Mouse (Mus musculus) erythroid progenitor cell, adult 5-6 weeks (primary cell): ENCODE measurements around the gene Olfr780. TPM values are rescaled to one million over a fixed set of nuclear protein-coding genes. Genes with fewer than 3 reads are reported as not detected.
"Not testable (repeated sequence)": the region's sequence is repeated elsewhere in the genome, so short reads cannot be mapped to it uniquely, and the experiment has no call there.

Experiments
- ATAC-seq: replicated peaks from 2 replicates; pipeline ENCODE4 v1.8.0; 2016; ENCODE audit warnings: moderate number of reproducible peaks, mild to moderate bottlenecking, moderate TSS enrichment, inconsistent platforms; ENCODE audit not compliant: poor library complexity, low FRiP score, severe bottlenecking
- total RNA-seq, 2 experiments: library from RNA; stranded (forward) in 1 of 2; stranded (reverse) in 1 of 2; fragments of 150-400 nt in 1 of 2; fragments of 186-747, 209-891 nt in 1 of 2; gene quantifications; 2 replicates each; pipeline versions ENCODE4 v1.2.3 to v1.2.4; 2015 to 2017; ENCODE audit warnings: low replicate concordance in 2 of 2

Gene Olfr780
- total RNA-seq (2015; ENCODE audit: low replicate concordance) (not detected in 2 replicates), total RNA-seq (2017; ENCODE audit: low replicate concordance) (not detected in 2 replicates)

DNA sequence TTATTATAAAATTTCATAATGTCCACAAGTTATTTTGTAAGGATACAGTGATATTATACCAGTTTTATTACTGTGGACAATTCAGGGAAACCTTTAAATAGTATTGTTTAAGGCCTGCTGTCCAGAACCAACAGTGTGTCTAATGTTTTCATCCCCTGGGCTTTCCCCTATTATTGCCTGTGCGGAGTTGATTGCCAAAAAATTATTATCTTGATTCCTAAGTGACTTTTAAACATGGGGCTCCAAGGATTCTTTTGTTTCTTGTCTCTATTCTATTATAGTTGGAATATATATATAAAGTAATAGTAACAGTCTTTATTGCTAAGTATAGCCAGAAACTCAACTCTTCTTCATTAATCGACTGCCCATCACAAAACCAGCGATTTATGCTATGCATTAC is at the start of gene Olfr780:
Olfr780 (plus strand) TSS at position 301 of the 400 bp plus-strand sequence.
- no peak for ATAC-seq

GRCm38 (mm10) chr10:129271081-129271535 is 46.8 kb upstream of the Olfr780 start, which contains the start of gene Olfr777:
Gene Olfr777 (minus strand): TSS chr10:129271485.
- no peak for ATAC-seq

- ATAC-seq = not testable (repeated sequence)
These were observed 4.9 kb upstream of the Olfr780 start for GRCm38 (mm10) chr10:129312973-129313372.

GRCm38 (mm10) chr10:129313521-129313920 is 4.4 kb upstream of the Olfr780 start:
- ATAC-seq = not testable (repeated sequence)

DNA sequence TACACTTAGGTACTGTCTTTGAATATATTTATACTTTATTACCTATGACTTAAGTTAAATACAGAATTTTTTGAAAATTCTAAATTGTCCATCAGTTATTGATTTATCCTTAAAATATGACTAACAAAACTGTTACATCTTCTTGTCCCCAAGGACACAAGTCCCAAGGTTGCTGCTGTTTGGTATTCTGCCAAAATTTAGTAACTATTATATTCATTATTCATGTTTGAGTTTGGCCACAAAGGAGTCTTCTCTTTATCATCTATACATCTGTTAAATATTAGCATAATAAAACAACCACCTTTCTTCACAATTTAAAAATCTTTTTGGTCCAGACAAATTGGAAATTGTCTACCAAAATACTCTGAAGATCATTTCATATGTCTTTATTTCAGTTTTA is 10.6 kb downstream of the Olfr780 start, which contains the start of gene Olfr781:
Olfr781 (plus strand) TSS at position 301 of the 400 bp plus-strand sequence.
- ATAC-seq = no peak

DNA sequence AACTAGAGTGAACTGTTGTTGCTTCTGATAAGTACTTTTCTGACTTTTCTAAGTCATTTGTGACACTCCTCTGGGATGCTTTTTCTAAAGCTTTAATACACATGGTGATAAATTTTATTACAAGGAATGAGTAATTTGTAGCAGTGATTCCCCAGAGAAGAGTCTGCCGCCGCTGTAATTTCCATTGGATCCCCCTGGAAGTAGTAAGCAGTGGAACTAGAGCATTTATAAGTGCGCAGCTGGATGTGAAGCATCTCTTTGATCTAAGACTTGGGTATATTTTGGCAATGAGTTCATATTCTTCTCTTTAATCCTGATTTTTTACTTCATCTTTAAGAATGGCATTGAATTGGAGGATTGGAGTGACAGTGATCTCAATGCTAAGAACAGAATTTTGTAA is 30.6 kb downstream of the Olfr780 start, which contains the start of gene Olfr782:
Olfr782 (plus strand) TSS at position 301 of the 400 bp plus-strand sequence.
- no peak for ATAC-seq

DNA sequence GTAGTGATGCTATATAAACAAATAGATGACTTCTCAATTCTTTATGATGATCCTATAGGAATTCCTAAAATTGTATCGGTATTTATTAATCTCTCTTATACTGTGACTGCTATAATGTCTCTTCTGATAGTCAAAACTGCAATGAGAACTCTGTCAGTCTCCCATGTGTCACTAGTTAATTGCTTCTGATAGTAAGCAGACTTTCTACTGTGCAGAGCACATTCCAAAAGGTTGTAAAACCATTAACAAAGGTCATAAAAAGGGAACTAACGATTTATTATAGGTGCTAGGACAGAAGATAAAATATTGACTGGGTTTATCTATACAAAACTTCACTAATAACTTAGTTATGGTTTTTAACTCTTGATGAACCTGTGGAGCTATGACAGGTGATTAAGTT is 34.6 kb downstream of the Olfr780 start:
- not testable (repeated sequence) for ATAC-seq

DNA sequence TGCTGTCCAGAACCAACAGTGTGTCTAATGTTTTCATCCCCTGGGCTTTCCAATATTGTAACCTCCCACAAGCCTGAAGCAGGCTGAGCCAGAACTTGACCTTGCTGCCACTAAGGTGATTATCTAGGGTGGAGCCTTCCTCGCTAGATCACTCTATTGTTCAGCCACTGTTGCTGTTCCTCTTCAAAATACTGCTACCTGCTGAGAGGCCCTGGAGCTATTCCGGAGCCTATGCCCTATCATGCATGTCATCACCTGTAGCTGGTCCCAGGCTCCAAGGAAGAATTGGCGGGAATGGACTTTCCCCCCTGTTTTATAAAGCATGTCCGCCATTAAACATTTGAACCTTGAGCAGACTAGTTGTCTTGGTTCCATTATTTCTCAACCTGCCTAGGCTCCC is 38.6 kb downstream of the Olfr780 start:
- not testable (repeated sequence) for ATAC-seq

DNA sequence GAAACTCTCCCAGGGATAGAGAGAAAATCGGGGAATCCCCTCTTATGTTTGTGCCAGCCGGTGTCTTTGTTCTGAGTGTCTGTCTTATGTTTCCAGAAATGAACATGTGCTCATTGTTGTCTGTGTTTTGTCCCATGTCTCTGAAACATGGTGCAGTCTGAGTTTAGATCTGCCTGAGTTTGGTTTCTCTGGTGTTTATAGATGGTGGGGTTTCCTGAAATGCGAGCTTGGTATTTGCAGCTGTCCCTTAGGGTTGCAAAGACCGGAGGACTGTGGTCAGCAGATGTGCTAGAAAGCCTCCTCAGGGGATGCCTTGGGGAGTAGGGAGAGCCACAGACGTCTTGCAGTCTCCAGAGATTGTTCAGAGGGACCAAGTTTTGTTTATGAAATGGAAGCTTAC is 39.4 kb downstream of the Olfr780 start:
- ATAC-seq = no peak

Other genes starting within 250 kb of the Olfr780 start
- not detected in 2 replicates for gene Olfr766-ps1, start 249.1 kb upstream of the Olfr780 start, total RNA-seq (2015; ENCODE audit: low replicate concordance)
- gene Olfr766-ps1, start 249.1 kb upstream of the Olfr780 start, total RNA-seq (2017; ENCODE audit: low replicate concordance) = not detected in 2 replicates
- not detected in 2 replicates for gene Olfr767, start 235.2 kb upstream of the Olfr780 start, total RNA-seq (2015; ENCODE audit: low replicate concordance)
- not detected in 2 replicates for gene Olfr767, start 235.2 kb upstream of the Olfr780 start, total RNA-seq (2017; ENCODE audit: low replicate concordance)
- not detected in 2 replicates for gene Olfr768, start 218.7 kb upstream of the Olfr780 start, total RNA-seq (2015; ENCODE audit: low replicate concordance)
- not detected in 2 replicates for gene Olfr768, start 218.7 kb upstream of the Olfr780 start, total RNA-seq (2017; ENCODE audit: low replicate concordance)
- not detected in 2 replicates for gene Olfr769, start 200.3 kb upstream of the Olfr780 start, total RNA-seq (2015; ENCODE audit: low replicate concordance)
- not detected in 2 replicates for gene Olfr769, start 200.3 kb upstream of the Olfr780 start, total RNA-seq (2017; ENCODE audit: low replicate concordance)
- not detected in 2 replicates for gene Olfr770, start 179.1 kb upstream of the Olfr780 start, total RNA-seq (2015; ENCODE audit: low replicate concordance)
- not detected in 2 replicates for gene Olfr770, start 179.1 kb upstream of the Olfr780 start, total RNA-seq (2017; ENCODE audit: low replicate concordance)
- not detected in 2 replicates for gene Olfr771, start 153.4 kb upstream of the Olfr780 start, total RNA-seq (2015; ENCODE audit: low replicate concordance)
- not detected in 2 replicates for gene Olfr771, start 153.4 kb upstream of the Olfr780 start, total RNA-seq (2017; ENCODE audit: low replicate concordance)
- not detected in 2 replicates for gene Olfr772, start 140.2 kb upstream of the Olfr780 start, total RNA-seq (2015; ENCODE audit: low replicate concordance)
- gene Olfr772, start 140.2 kb upstream of the Olfr780 start, total RNA-seq (2017; ENCODE audit: low replicate concordance) = not detected in 2 replicates
- not detected in 2 replicates for gene Olfr773, start 130.7 kb upstream of the Olfr780 start, total RNA-seq (2015; ENCODE audit: low replicate concordance)
- gene Olfr773, start 130.7 kb upstream of the Olfr780 start, total RNA-seq (2017; ENCODE audit: low replicate concordance) = not detected in 2 replicates
- not detected in 2 replicates for gene Olfr774, start 81.9 kb upstream of the Olfr780 start, total RNA-seq (2015; ENCODE audit: low replicate concordance)
- gene Olfr774, start 81.9 kb upstream of the Olfr780 start, total RNA-seq (2017; ENCODE audit: low replicate concordance) = not detected in 2 replicates
- gene Olfr775, start 69.7 kb upstream of the Olfr780 start, total RNA-seq (2015; ENCODE audit: low replicate concordance) = not detected in 2 replicates
- not detected in 2 replicates for gene Olfr775, start 69.7 kb upstream of the Olfr780 start, total RNA-seq (2017; ENCODE audit: low replicate concordance)
- not detected in 2 replicates for gene Olfr776, start 59.0 kb upstream of the Olfr780 start, total RNA-seq (2015; ENCODE audit: low replicate concordance)
- gene Olfr776, start 59.0 kb upstream of the Olfr780 start, total RNA-seq (2017; ENCODE audit: low replicate concordance) = not detected in 2 replicates
- gene Olfr777, start 46.6 kb upstream of the Olfr780 start, total RNA-seq (2015; ENCODE audit: low replicate concordance) = not detected in 2 replicates
- not detected in 2 replicates for gene Olfr777, start 46.6 kb upstream of the Olfr780 start, total RNA-seq (2017; ENCODE audit: low replicate concordance)
- not detected in 2 replicates for gene Olfr781, start 10.7 kb downstream of the Olfr780 start, total RNA-seq (2015; ENCODE audit: low replicate concordance)
- not detected in 2 replicates for gene Olfr781, start 10.7 kb downstream of the Olfr780 start, total RNA-seq (2017; ENCODE audit: low replicate concordance)
- not detected in 2 replicates for gene Olfr782, start 30.7 kb downstream of the Olfr780 start, total RNA-seq (2015; ENCODE audit: low replicate concordance)
- not detected in 2 replicates for gene Olfr782, start 30.7 kb downstream of the Olfr780 start, total RNA-seq (2017; ENCODE audit: low replicate concordance)
- 0.42 TPM in 1 of 2 replicates, not detected in the other for gene Olfr784, start 66.0 kb downstream of the Olfr780 start, total RNA-seq (2015; ENCODE audit: low replicate concordance)
- gene Olfr784, start 66.0 kb downstream of the Olfr780 start, total RNA-seq (2017; ENCODE audit: low replicate concordance) = not detected in 2 replicates
- gene Olfr785, start 87.3 kb downstream of the Olfr780 start, total RNA-seq (2015; ENCODE audit: low replicate concordance) = not detected in 2 replicates
- not detected in 2 replicates for gene Olfr785, start 87.3 kb downstream of the Olfr780 start, total RNA-seq (2017; ENCODE audit: low replicate concordance)
- not detected in 2 replicates for gene Olfr786, start 109.2 kb downstream of the Olfr780 start, total RNA-seq (2015; ENCODE audit: low replicate concordance)
- gene Olfr786, start 109.2 kb downstream of the Olfr780 start, total RNA-seq (2017; ENCODE audit: low replicate concordance) = not detected in 2 replicates
- not detected in 2 replicates for gene Olfr787, start 143.7 kb downstream of the Olfr780 start, total RNA-seq (2015; ENCODE audit: low replicate concordance)
- not detected in 2 replicates for gene Olfr787, start 143.7 kb downstream of the Olfr780 start, total RNA-seq (2017; ENCODE audit: low replicate concordance)
- gene Olfr788, start 152.9 kb downstream of the Olfr780 start, total RNA-seq (2015; ENCODE audit: low replicate concordance) = not detected in 2 replicates
- not detected in 2 replicates for gene Olfr788, start 152.9 kb downstream of the Olfr780 start, total RNA-seq (2017; ENCODE audit: low replicate concordance)
- not detected in 2 replicates for gene Olfr789, start 166.6 kb downstream of the Olfr780 start, total RNA-seq (2015; ENCODE audit: low replicate concordance)
- gene Olfr789, start 166.6 kb downstream of the Olfr780 start, total RNA-seq (2017; ENCODE audit: low replicate concordance) = not detected in 2 replicates
- gene Olfr790, start 180.4 kb downstream of the Olfr780 start, total RNA-seq (2015; ENCODE audit: low replicate concordance) = not detected in 2 replicates
- gene Olfr790, start 180.4 kb downstream of the Olfr780 start, total RNA-seq (2017; ENCODE audit: low replicate concordance) = not detected in 2 replicates
- not detected in 2 replicates for gene Olfr791, start 203.7 kb downstream of the Olfr780 start, total RNA-seq (2015; ENCODE audit: low replicate concordance)
- not detected in 2 replicates for gene Olfr791, start 203.7 kb downstream of the Olfr780 start, total RNA-seq (2017; ENCODE audit: low replicate concordance)
- gene Olfr792, start 221.0 kb downstream of the Olfr780 start, total RNA-seq (2015; ENCODE audit: low replicate concordance) = not detected in 2 replicates
- not detected in 2 replicates for gene Olfr792, start 221.0 kb downstream of the Olfr780 start, total RNA-seq (2017; ENCODE audit: low replicate concordance)
- not detected in 2 replicates for gene Olfr794, start 249.5 kb downstream of the Olfr780 start, total RNA-seq (2015; ENCODE audit: low replicate concordance)
- gene Olfr794, start 249.5 kb downstream of the Olfr780 start, total RNA-seq (2017; ENCODE audit: low replicate concordance) = not detected in 2 replicates